Mouse (Mus musculus) G1E (cell line): ENCODE data around the gene Dbh.

Experiments
- CTCF ChIP-seq: IDR thresholded peaks from 2 replicates; pipeline ENCODE4 v1.5.1; 2012; ENCODE audit warnings: low read depth, low read length, inconsistent platforms, mixed read lengths
- GATA1 ChIP-seq: IDR thresholded peaks from 2 replicates; pipeline ENCODE4 v1.6.1; 2012; ENCODE audit warnings: borderline replicate concordance, low read length, inconsistent platforms, mixed read lengths

- TF ChIP-seq CTCF (no peak), GATA1 (no peak)
Measured at GRCm38 (mm10) chr2:27226572-27226971, 61.5 kb downstream of the Dbh start.
